Mouse (Mus musculus) thymus, postnatal 10 days (tissue): ENCODE results near the gene Pdlim5.
"Not testable (repeated sequence)": the region's sequence is repeated elsewhere in the genome, so short reads cannot be mapped to it uniquely, and the experiment has no call there.

ENCODE experiments used
- DNase-seq, 2 experiments: peaks; one replicate each; pipeline ENCODE4 v3.0.0; 2021; ENCODE audit warnings: low spot score in 2 of 2

Pdlim5 gene

GRCm38 (mm10) chr3:142274993-142275392 is 120.5 kb downstream of the Pdlim5 start:
- DNase-seq = no peak

GRCm38 (mm10) chr3:142274451-142274850 is 121.0 kb downstream of the Pdlim5 start:
- no peak for DNase-seq

GRCm38 (mm10) chr3:142273265-142273664 is 122.2 kb downstream of the Pdlim5 start:
- DNase-seq = no peak

GRCm38 (mm10) chr3:142256371-142256770 is 139.1 kb downstream of the Pdlim5 start:
- DNase-seq = no peak

- DNase-seq = no peak
Measured at GRCm38 (mm10) chr3:142252086-142252485, 143.4 kb downstream of the Pdlim5 start.

GRCm38 (mm10) chr3:142249458-142249857 is 146.0 kb downstream of the Pdlim5 start:
- DNase-seq = no peak

GRCm38 (mm10) chr3:142243263-142243662 is 152.2 kb downstream of the Pdlim5 start:
- DNase-seq = no peak

- no peak for DNase-seq
Measured at GRCm38 (mm10) chr3:142239298-142239697, 156.2 kb downstream of the Pdlim5 start.

- no peak for DNase-seq
Measured at GRCm38 (mm10) chr3:142238260-142239046, 157.0 kb downstream of the Pdlim5 start.

GRCm38 (mm10) chr3:142237621-142238020 is 157.9 kb downstream of the Pdlim5 start:
- no peak for DNase-seq

- DNase-seq = no peak
Measured at GRCm38 (mm10) chr3:142233606-142234465, 161.7 kb downstream of the Pdlim5 start.

GRCm38 (mm10) chr3:142228665-142229064 is 166.8 kb downstream of the Pdlim5 start:
- DNase-seq = no peak

- DNase-seq = no peak
Measured at GRCm38 (mm10) chr3:142222471-142223103, 172.9 kb downstream of the Pdlim5 start.

- no peak for DNase-seq
Measured at GRCm38 (mm10) chr3:142219910-142220309, 175.6 kb downstream of the Pdlim5 start.

GRCm38 (mm10) chr3:142212821-142213220 is 182.7 kb downstream of the Pdlim5 start:
- no peak for DNase-seq

GRCm38 (mm10) chr3:142212186-142212585 is 183.3 kb downstream of the Pdlim5 start:
- DNase-seq = no peak

- DNase-seq = no peak
Measured at GRCm38 (mm10) chr3:142209981-142210380, 185.5 kb downstream of the Pdlim5 start.

- no peak for DNase-seq
Measured at GRCm38 (mm10) chr3:142209057-142209456, 186.4 kb downstream of the Pdlim5 start.

- DNase-seq = no peak
Measured at GRCm38 (mm10) chr3:142207488-142207887, 188.0 kb downstream of the Pdlim5 start.

GRCm38 (mm10) chr3:142206316-142206715 is 189.2 kb downstream of the Pdlim5 start:
- DNase-seq = no peak

GRCm38 (mm10) chr3:142196142-142196541 is 199.4 kb downstream of the Pdlim5 start:
- DNase-seq = no peak

- DNase-seq = not testable (repeated sequence)
Measured at GRCm38 (mm10) chr3:142191627-142192026, 203.9 kb downstream of the Pdlim5 start.
